Mouse (Mus musculus) myocyte (in vitro differentiated cells): Measurements from ENCODE around the gene Bmper. TPM values are rescaled to one million over a fixed set of nuclear protein-coding genes. Genes with fewer than 3 reads are reported as not detected.

Experiments
- H3K27me3 ChIP-seq: one replicate; pipeline ENCODE4 v1.6.1; 2011; ENCODE audit not compliant: control insufficient read depth, insufficient read depth, insufficient read length
- H3K36me3 ChIP-seq: one replicate; pipeline ENCODE4 v1.6.1; 2011; ENCODE audit not compliant: control insufficient read depth, insufficient read depth
- H3K4me2 ChIP-seq: one replicate; pipeline ENCODE4 v1.6.1; 2011; ENCODE audit warnings: low read depth, control low read depth
- H3K4me3 ChIP-seq: one replicate; pipeline ENCODE4 v1.5.1; 2011; ENCODE audit warnings: mild to moderate bottlenecking, control low read depth, moderate library complexity
- H3K79me2 ChIP-seq: one replicate; pipeline ENCODE4 v1.6.1; 2011; ENCODE audit not compliant: control insufficient read depth, insufficient read depth
- H3ac ChIP-seq: one replicate; pipeline ENCODE4 v1.6.1; 2011; ENCODE audit not compliant: control insufficient read depth, insufficient read length
- CEBPB ChIP-seq: IDR thresholded peaks from 2 replicates; pipeline ENCODE4 v1.6.1; 2011; ENCODE audit warnings: mild to moderate bottlenecking, moderate library complexity; ENCODE audit not compliant: poor library complexity, insufficient read depth, severe bottlenecking
- E2F4 ChIP-seq: IDR thresholded peaks from one replicate; pipeline ENCODE4 v1.6.1; 2011; ENCODE audit warnings: mild to moderate bottlenecking, control low read depth, moderate library complexity; ENCODE audit not compliant: insufficient read depth
- MAX ChIP-seq: IDR thresholded peaks from one replicate; pipeline ENCODE4 v1.6.1; 2011; ENCODE audit warnings: low read depth, mild to moderate bottlenecking, control low read depth
- MYOD1 ChIP-seq, 3 experiments: IDR thresholded peaks; one replicate each; pipeline ENCODE4 v1.6.1; 2011; ENCODE audit warnings: control low read depth in 2 of 3, low read depth in 2 of 3, mild to moderate bottlenecking in 2 of 3, moderate library complexity in 1 of 3; ENCODE audit not compliant: insufficient read length in 2 of 3, control insufficient read depth in 1 of 3
- MYOG ChIP-seq, 3 experiments: IDR thresholded peaks; one replicate each; pipeline ENCODE4 v1.6.1; 2011; ENCODE audit warnings: control low read depth in 2 of 3, low read depth in 2 of 3, mild to moderate bottlenecking in 2 of 3; ENCODE audit not compliant: insufficient read length in 2 of 3, control insufficient read depth in 1 of 3, insufficient read depth in 1 of 3
- POLR2A ChIP-seq: IDR thresholded peaks from one replicate; pipeline ENCODE4 v1.6.1; 2011; ENCODE audit warnings: low read depth, mild to moderate bottlenecking, control low read depth, moderate library complexity; ENCODE audit not compliant: insufficient read length
- POLR2AphosphoS2 ChIP-seq: IDR thresholded peaks from one replicate; pipeline ENCODE4 v1.6.1; 2011; ENCODE audit warnings: low read depth, control low read depth; ENCODE audit not compliant: insufficient read length
- REST ChIP-seq: IDR thresholded peaks from one replicate; pipeline ENCODE4 v1.6.1; 2011; ENCODE audit warnings: mild to moderate bottlenecking, control low read depth, moderate library complexity; ENCODE audit not compliant: insufficient read depth, insufficient read length
- SRF ChIP-seq: IDR thresholded peaks from one replicate; pipeline ENCODE4 v1.6.1; 2011; ENCODE audit warnings: low read depth; ENCODE audit not compliant: control insufficient read depth, insufficient read length
- TCF12 ChIP-seq: IDR thresholded peaks from one replicate; pipeline ENCODE4 v1.6.1; 2011; ENCODE audit warnings: mild to moderate bottlenecking, control low read depth; ENCODE audit not compliant: poor library complexity, insufficient read depth, severe bottlenecking
- TCF3 ChIP-seq: IDR thresholded peaks from one replicate; pipeline ENCODE4 v1.6.1; 2011; ENCODE audit warnings: low read depth, control low read depth; ENCODE audit not compliant: insufficient read length
- USF1 ChIP-seq: IDR thresholded peaks from one replicate; pipeline ENCODE4 v1.6.1; 2011; ENCODE audit warnings: low read depth, mild to moderate bottlenecking, control low read depth, moderate library complexity
- polyA plus RNA-seq: library from polyadenylated mRNA; unstranded; fragments of >200 nt; fragmentation: generic; extraction: Trizol; gene quantifications from one replicate; pipeline ENCODE4 v1.2.1, GENCODE M21; 2012; ENCODE audit warnings: missing spikeins

Gene Bmper
- polyA plus RNA-seq, 1 experiment: 2.2 TPM

GRCm38 (mm10) chr9:23284940-23285460 lies 62.1 kb downstream of the Bmper start:
- Histone ChIP-seq H3ac (no peak overlapping the region), H3K36me3 (no peaks in the 10 kb centered on the region), H3K4me3 (no peak overlapping the region), H3K4me2 (no peak overlapping the region), H3K79me2 (no peaks in the 10 kb centered on the region), H3K27me3 (no peaks in the 10 kb centered on the region)
- TF ChIP-seq MAX (no peak), POLR2A (no peak), TCF12 (no peak), USF1 (no peak), CEBPB (no peak), TCF3 (no peak), SRF (no peak), E2F4 (no peak), MYOD1 (IDR thresholded peaks at IDR 0.05; ENCODE audit: control insufficient read depth in 1 of 3, insufficient read length in 2 of 3, low read depth in 2 of 3) (no peak), MYOG (IDR thresholded peaks at IDR 0.05; ENCODE audit: control insufficient read depth in 1 of 3, insufficient read depth in 1 of 3, insufficient read length in 2 of 3, low read depth in 2 of 3) (no peak), POLR2AphosphoS2 (no peak), REST (no peak)

- H3K4me2 ChIP-seq: no peak overlapping the region
- no peak for TF ChIP-seq E2F4
- TF ChIP-seq SRF: no peak
- no peak for TF ChIP-seq MYOD1 (IDR thresholded peaks at IDR 0.05; ENCODE audit: control insufficient read depth in 1 of 3, insufficient read length in 2 of 3, low read depth in 2 of 3)
- no peak for TF ChIP-seq POLR2AphosphoS2
- TF ChIP-seq POLR2A: no peak
- no peak for TF ChIP-seq TCF3
- no peak for TF ChIP-seq MYOG (IDR thresholded peaks at IDR 0.05; ENCODE audit: control insufficient read depth in 1 of 3, insufficient read depth in 1 of 3, insufficient read length in 2 of 3, low read depth in 2 of 3)
- TF ChIP-seq REST: no peak
- no peak for TF ChIP-seq TCF12
- no peak for TF ChIP-seq USF1
- no peak for TF ChIP-seq MAX
- no peak for TF ChIP-seq CEBPB
These were observed 70.7 kb downstream of the Bmper start for GRCm38 (mm10) chr9:23293574-23293973.

GRCm38 (mm10) chr9:23295569-23295968 lies 72.7 kb downstream of the Bmper start:
- H3K27me3 ChIP-seq: no peaks in the 10 kb centered on the region
- no peak for TF ChIP-seq REST
- no peak for TF ChIP-seq MYOG (IDR thresholded peaks at IDR 0.05; ENCODE audit: control insufficient read depth in 1 of 3, insufficient read depth in 1 of 3, insufficient read length in 2 of 3, low read depth in 2 of 3)
- TF ChIP-seq MYOD1 (IDR thresholded peaks at IDR 0.05; ENCODE audit: control insufficient read depth in 1 of 3, insufficient read length in 2 of 3, low read depth in 2 of 3): no peak
- TF ChIP-seq TCF3: no peak
- TF ChIP-seq POLR2AphosphoS2: no peak
- TF ChIP-seq E2F4: no peak
- H3K4me2 ChIP-seq: no peak overlapping the region
- H3K4me3 ChIP-seq: no peak overlapping the region
- no peaks in the 10 kb centered on the region for H3K36me3 ChIP-seq
- no peak overlapping the region for H3ac ChIP-seq
- no peaks in the 10 kb centered on the region for H3K79me2 ChIP-seq

More at GRCm38 (mm10) chr9:23293574-23293973, 70.7 kb downstream of the Bmper start:
- H3K27me3 ChIP-seq: no peaks in the 10 kb centered on the region
- H3ac ChIP-seq: no peak overlapping the region
- no peak overlapping the region for H3K4me3 ChIP-seq
- H3K79me2 ChIP-seq: no peaks in the 10 kb centered on the region
- H3K36me3 ChIP-seq: no peaks in the 10 kb centered on the region

- Histone ChIP-seq H3K27me3 (no peaks in the 10 kb centered on the region), H3K4me3 (no peak overlapping the region), H3K36me3 (no peaks in the 10 kb centered on the region), H3K4me2 (no peak overlapping the region), H3K79me2 (no peaks in the 10 kb centered on the region), H3ac (no peak overlapping the region)
- no peak for TF ChIP-seq POLR2AphosphoS2
- TF ChIP-seq MYOG (IDR thresholded peaks at IDR 0.05; ENCODE audit: control insufficient read depth in 1 of 3, insufficient read depth in 1 of 3, insufficient read length in 2 of 3, low read depth in 2 of 3): no peak
- no peak for TF ChIP-seq USF1
- TF ChIP-seq MAX: no peak
- no peak for TF ChIP-seq TCF12
- no peak for TF ChIP-seq SRF
- no peak for TF ChIP-seq POLR2A
- no peak for TF ChIP-seq REST
- TF ChIP-seq TCF3: no peak
- no peak for TF ChIP-seq MYOD1 (IDR thresholded peaks at IDR 0.05; ENCODE audit: control insufficient read depth in 1 of 3, insufficient read length in 2 of 3, low read depth in 2 of 3)
- TF ChIP-seq CEBPB: no peak
These were observed 74.8 kb downstream of the Bmper start for GRCm38 (mm10) chr9:23297491-23298170.
